Comparison of ENCODE assay signal across 9 mouse cellular contexts in the genomic region with DNA sequence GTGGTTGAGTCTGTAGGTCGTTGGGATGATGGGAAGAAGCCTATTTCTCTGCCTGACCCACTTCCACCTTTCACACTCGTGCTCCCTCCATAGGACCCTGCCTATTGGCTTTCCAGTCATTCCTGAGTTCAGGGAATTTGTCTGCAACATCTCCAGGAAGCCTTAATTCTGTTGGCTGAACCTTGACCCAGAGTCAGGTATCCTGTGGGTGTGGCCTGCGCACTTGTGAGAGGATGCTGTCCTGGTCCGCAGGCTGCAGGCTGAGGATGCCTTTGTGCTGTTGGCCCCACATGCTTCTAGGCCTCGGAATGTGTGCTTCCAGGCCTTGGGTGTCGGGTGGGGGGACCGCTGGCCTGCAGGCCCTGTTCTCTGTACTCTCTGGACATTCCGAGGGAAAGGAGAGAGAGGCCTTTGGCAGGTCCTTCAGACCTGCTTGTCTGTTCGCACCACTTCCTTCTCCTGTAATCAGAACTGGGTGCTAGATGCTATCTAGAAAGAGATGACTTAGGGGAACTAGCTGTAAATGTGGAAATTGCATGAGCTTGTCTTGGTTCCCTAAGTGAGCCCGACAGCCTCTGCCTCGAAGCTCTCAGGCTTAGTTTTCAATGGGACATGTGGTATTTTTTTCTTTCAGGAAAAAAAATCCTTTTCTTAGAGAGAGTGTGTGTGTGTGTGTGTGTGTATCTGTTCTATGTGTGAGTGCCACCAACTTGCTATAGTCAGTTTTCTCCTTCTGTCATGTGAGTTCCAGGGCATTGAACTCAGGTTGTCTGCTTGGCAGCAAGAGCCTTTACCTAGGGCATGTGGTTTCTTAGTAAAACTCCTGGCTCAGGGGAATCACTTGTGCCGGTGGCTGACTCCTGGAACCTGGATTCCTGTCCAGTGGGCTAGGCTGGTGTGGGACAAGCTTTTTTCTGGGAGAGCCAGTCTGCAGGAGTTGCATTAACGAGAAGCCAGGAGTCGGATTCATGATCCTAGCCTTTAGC. TPM values are rescaled to one million over a fixed set of nuclear protein-coding genes. Genes with fewer than 3 reads are reported as not detected.
A peak's percentile ranks its signal among the peaks of the same experiment; 100 is the strongest.
DNase-seq lines count a peak whose midpoint lies in the region; ATAC-seq and TF ChIP-seq lines count a peak whose summit lies in the region.
"Had no signal": no experiment of that assay in that cellular context is flagged by ENCODE, and none has a peak within 500 bp of the region (broad histone marks: within the 10 kb centered on the region; RNA-seq: fewer than 3 reads in every experiment).

No protein-coding gene starts in this region.

- H3K4me3 ChIP-seq in heart, embryonic 12.5 days, result no peak overlapping the region
- H3K4me3 ChIP-seq in lung, postnatal 0 days (ENCODE audit: low read depth, low read length), result no peak overlapping the region
- H3K4me3 ChIP-seq in limb, embryonic 14.5 days (replicated peaks; ENCODE audit: low read length), result no peak overlapping the region
- no peak overlapping the region for H3K4me3 ChIP-seq in stomach, postnatal 0 days (ENCODE audit: low read depth, low read length)

- H3K27ac ChIP-seq in heart, embryonic 12.5 days (ENCODE audit: poor library complexity, severe bottlenecking), result peak overlapping the region; percentile 71
- peak overlapping the region; percentile 79 for H3K27ac ChIP-seq in lung, postnatal 0 days (ENCODE audit: low read length)
- H3K27ac ChIP-seq in limb, embryonic 14.5 days (replicated peaks; ENCODE audit: low read depth, low read length), result peak overlapping the region; percentile 67
- H3K27ac ChIP-seq in stomach, postnatal 0 days (replicated peaks), result peak overlapping the region; percentile 90

- no peaks in the 10 kb centered on the region for H3K9me3 ChIP-seq in heart, embryonic 12.5 days (replicated peaks)
- no peaks in the 10 kb centered on the region for H3K9me3 ChIP-seq in lung, postnatal 0 days (ENCODE audit: low read length)
- H3K9me3 ChIP-seq in limb, embryonic 14.5 days (ENCODE audit: control insufficient read depth, low read length), result no peaks in the 10 kb centered on the region
- no peaks in the 10 kb centered on the region for H3K9me3 ChIP-seq in stomach, postnatal 0 days (ENCODE audit: control insufficient read depth, low read length)

- H3K9ac ChIP-seq in heart, embryonic 12.5 days, result peak overlapping the region; percentile 21; the same call in 1 of the 2 replicates
- no peak overlapping the region; the same call in 1 of the 2 replicates for H3K9ac ChIP-seq in lung, postnatal 0 days (replicated peaks; ENCODE audit: low read depth)
- H3K9ac ChIP-seq in limb, embryonic 14.5 days (ENCODE audit: low read depth, low read length, severe bottlenecking), result peak overlapping the region; percentile 6; the same call in 1 of the 2 replicates
- peak overlapping the region; percentile 41 for H3K9ac ChIP-seq in stomach, postnatal 0 days (ENCODE audit: low read length)

- H3K4me1 ChIP-seq in heart, embryonic 12.5 days (replicated peaks), result peaks cover 75% of the 10 kb centered on the region
- peaks cover 55% of the 10 kb centered on the region for H3K4me1 ChIP-seq in lung, postnatal 0 days (ENCODE audit: insufficient read depth, low read depth, low read length)
- H3K4me1 ChIP-seq in limb, embryonic 14.5 days (ENCODE audit: control insufficient read depth, insufficient read depth, low read length), result peaks cover 35% of the 10 kb centered on the region
- H3K4me1 ChIP-seq in stomach, postnatal 0 days (replicated peaks; ENCODE audit: control insufficient read depth, insufficient read depth), result peaks cover 30% of the 10 kb centered on the region

- intact Hi-C loops in heart, postnatal 25 days (cut with DNase I), result no loop called here

- H3K27me3 ChIP-seq in heart, embryonic 12.5 days (replicated peaks), result no peaks in the 10 kb centered on the region
- H3K27me3 ChIP-seq in lung, postnatal 0 days (replicated peaks; ENCODE audit: insufficient read depth, low read length), result no peaks in the 10 kb centered on the region
- no peaks in the 10 kb centered on the region for H3K27me3 ChIP-seq in limb, embryonic 14.5 days (ENCODE audit: control insufficient read depth, insufficient read depth, low read length)
- no peaks in the 10 kb centered on the region for H3K27me3 ChIP-seq in stomach, postnatal 0 days (ENCODE audit: control insufficient read depth, insufficient read depth, low read length)

- no peak for TF ChIP-seq POLR2A in limb, embryonic 14.5 days (IDR thresholded peaks at IDR 0.05; ENCODE audit: borderline replicate concordance, extremely low read depth, insufficient read depth, insufficient read length)

- WGBS in heart, embryonic 12.5 days, result 67% methylated on average over 14 of the region's 14 CpGs
- 54% methylated on average over 14 of the region's 14 CpGs for WGBS in lung, postnatal 0 days
- 64% methylated on average over 14 of the region's 14 CpGs for WGBS in limb, embryonic 14.5 days
- WGBS in stomach, postnatal 0 days, result 58% methylated on average over 14 of the region's 14 CpGs

- H3K36me3 ChIP-seq in heart, embryonic 12.5 days, result peaks cover 3% of the 10 kb centered on the region; the same call in 1 of the 2 replicates
- no peaks in the 10 kb centered on the region for H3K36me3 ChIP-seq in lung, postnatal 0 days (ENCODE audit: insufficient read depth, low read length)
- no peaks in the 10 kb centered on the region for H3K36me3 ChIP-seq in limb, embryonic 14.5 days (ENCODE audit: control insufficient read depth, insufficient read depth, low read length)
- no peaks in the 10 kb centered on the region for H3K36me3 ChIP-seq in stomach, postnatal 0 days (ENCODE audit: control insufficient read depth, insufficient read depth, low read length)

- TF ChIP-seq EP300 in lung, postnatal 0 days (IDR thresholded peaks at IDR 0.05), result no peak
- TF ChIP-seq EP300 in stomach, postnatal 0 days (optimal IDR thresholded peaks at IDR 0.05), result no peak

- no peak for ATAC-seq in heart, embryonic 12.5 days (ENCODE audit: insufficient number of reproducible peaks, low FRiP score)
- no peak for ATAC-seq in lung, postnatal 0 days
- ATAC-seq in limb, embryonic 14.5 days (ENCODE audit: low FRiP score, low read depth), result no peak
- no peak for ATAC-seq in stomach, postnatal 0 days (ENCODE audit: low FRiP score, low TSS enrichment)

- no peak overlapping the region for H3K4me2 ChIP-seq in heart, embryonic 12.5 days
- H3K4me2 ChIP-seq in lung, postnatal 0 days (replicated peaks; ENCODE audit: low read depth, low read length), result 0 out of 2 replicates have a peak overlapping the region, but pooled peaks have one; percentile 6
- H3K4me2 ChIP-seq in limb, embryonic 14.5 days (replicated peaks; ENCODE audit: low read depth, low read length, severe bottlenecking), result peak overlapping the region; percentile 16
- H3K4me2 ChIP-seq in stomach, postnatal 0 days (replicated peaks; ENCODE audit: low read depth), result 0 out of 2 replicates have a peak overlapping the region, but pooled peaks have one; percentile 1

- DNase-seq in heart, postnatal 25 days (ENCODE audit: low spot score), result no peak
- no peak for DNase-seq in lung, postnatal 0 days (ENCODE audit: low spot score)
- no peak for DNase-seq in lung, postnatal 14 days
- DNase-seq in limb, embryonic 14.5 days (ENCODE audit: low spot score), result no peak
- no peak for DNase-seq in stomach, postnatal 0 days (ENCODE audit: low spot score)
- no peak for DNase-seq in cerebellum, adult 9-11 months
- no peak for DNase-seq in layer of hippocampus, adult 9-10 months (ENCODE audit: low spot score)
- DNase-seq: adrenal gland, postnatal 10 days had no signal

- no peak for TF ChIP-seq CTCF in lung, postnatal 0 days (IDR thresholded peaks at IDR 0.05)
- TF ChIP-seq CTCF in stomach, postnatal 0 days (IDR thresholded peaks at IDR 0.05; ENCODE audit: low read depth), result no peak

RNA-seq across cellular contexts. Expression of gene Pgs1, which starts 7.4 kb away (rescaled TPM):
- 28.9 and 29.6 TPM in 2 replicates for polyA plus RNA-seq in heart, embryonic 12.5 days (2016; fragmentation: Nextera tagmentation; extraction: Ambion mirVana)
- total RNA-seq in heart, postnatal 25 days (2021), result 10 to 100 TPM; 18.1 to 18.2 TPM
- 88.6 and 89.5 TPM in 2 replicates for polyA plus RNA-seq in lung, postnatal 0 days (2015; fragmentation: Nextera tagmentation; extraction: Ambion mirVana)
- 36.2 and 41.7 TPM in 2 replicates for polyA plus RNA-seq in limb, embryonic 14.5 days (2012; rRNA removed)
- polyA plus RNA-seq in limb, embryonic 14.5 days (2014; fragmentation: Nextera tagmentation; extraction: Ambion mirVana), result 30.5 and 35.9 TPM in 2 replicates
- 28.7 and 29.4 TPM in 2 replicates for polyA plus RNA-seq in stomach, postnatal 0 days (2015; fragmentation: Nextera tagmentation; extraction: Ambion mirVana)

RNA-seq across cellular contexts. Expression of gene Socs3, which starts 23.6 kb away (rescaled TPM):
- polyA plus RNA-seq in heart, embryonic 12.5 days (2016; fragmentation: Nextera tagmentation; extraction: Ambion mirVana), result 7.1 and 8.0 TPM in 2 replicates
- 1 to 10 TPM; 5.2 to 6.3 TPM for total RNA-seq in heart, postnatal 25 days (2021)
- 27.5 and 57.0 TPM in 2 replicates for polyA plus RNA-seq in lung, postnatal 0 days (2015; fragmentation: Nextera tagmentation; extraction: Ambion mirVana)
- 18.4 and 21.3 TPM in 2 replicates for polyA plus RNA-seq in limb, embryonic 14.5 days (2012; rRNA removed)
- 6.4 and 8.6 TPM in 2 replicates for polyA plus RNA-seq in limb, embryonic 14.5 days (2014; fragmentation: Nextera tagmentation; extraction: Ambion mirVana)
- polyA plus RNA-seq in stomach, postnatal 0 days (2015; fragmentation: Nextera tagmentation; extraction: Ambion mirVana), result 13.5 and 15.7 TPM in 2 replicates
